Mouse (Mus musculus) heart, embryonic 10.5 days (tissue): ENCODE results near the gene Gm20388. TPM values are rescaled to one million over a fixed set of nuclear protein-coding genes. Genes with fewer than 3 reads are reported as not detected.

Experiments used
- DNase-seq: peaks from one replicate; pipeline ENCODE4 v3.0.0-alpha.2; 2017; ENCODE audit warnings: low spot score
- H3K27ac ChIP-seq: fragments of 300-500 bp; sonication (generic); 2 replicates; pipeline ENCODE4 v1.5.1; 2016; ENCODE audit warnings: mild to moderate bottlenecking
- H3K27me3 ChIP-seq: fragments of 300-500 bp; sonication (generic); 2 replicates; pipeline ENCODE4 v1.6.1; 2016; ENCODE audit warnings: mild to moderate bottlenecking; ENCODE audit not compliant: poor library complexity, insufficient read depth, severe bottlenecking
- H3K36me3 ChIP-seq: fragments of 300-500 bp; sonication (generic); 2 replicates; pipeline ENCODE4 v1.6.1; 2016; ENCODE audit warnings: mild to moderate bottlenecking, moderate library complexity
- H3K4me1 ChIP-seq: fragments of 300-500 bp; sonication (generic); 2 replicates; pipeline ENCODE4 v1.6.1; 2016; ENCODE audit warnings: mild to moderate bottlenecking
- H3K4me3 ChIP-seq: fragments of 300-500 bp; sonication (generic); 2 replicates; pipeline ENCODE4 v1.5.1; 2016; ENCODE audit warnings: mild to moderate bottlenecking, moderate library complexity
- H3K9me3 ChIP-seq: fragments of 300-500 bp; sonication (generic); 2 replicates; pipeline ENCODE4 v1.6.1; 2016; ENCODE audit warnings: mild to moderate bottlenecking, moderate library complexity
- WGBS: fragments of 180-500 bp; shearing (Covaris S2); methylation state at CpG from one replicate; pipeline ENCODE4 v1.1.7; 2016; 5-methylcytosine and 5-hydroxymethylcytosine counted together
- polyA plus RNA-seq: library from polyadenylated mRNA; unstranded; fragments of >200 nt; fragmentation: Nextera tagmentation; extraction: Ambion mirVana; gene quantifications from 2 replicates; pipeline ENCODE4 v1.2.1, GENCODE M21; 2016

Gene Gm20388
- polyA plus RNA-seq, 1 experiment from 2014 or later: 4.5 TPM

GRCm38 (mm10) chr8:124277951-124278910 is 4367.6 kb downstream of the Gm20388 start:
- Histone ChIP-seq H3K9me3 (no peaks in the 10 kb centered on the region), H3K4me3 (no peak overlapping the region), H3K27ac (peak overlapping the region; percentile 11; the same call in 1 of the 2 replicates), H3K4me1 (peaks cover 81% of the 10 kb centered on the region), H3K27me3 (no peaks in the 10 kb centered on the region), H3K36me3 (peaks cover 13% of the 10 kb centered on the region)
- WGBS: 77% methylated on average over 24 of the region's 24 CpGs
- DNase-seq: no peak

DNA sequence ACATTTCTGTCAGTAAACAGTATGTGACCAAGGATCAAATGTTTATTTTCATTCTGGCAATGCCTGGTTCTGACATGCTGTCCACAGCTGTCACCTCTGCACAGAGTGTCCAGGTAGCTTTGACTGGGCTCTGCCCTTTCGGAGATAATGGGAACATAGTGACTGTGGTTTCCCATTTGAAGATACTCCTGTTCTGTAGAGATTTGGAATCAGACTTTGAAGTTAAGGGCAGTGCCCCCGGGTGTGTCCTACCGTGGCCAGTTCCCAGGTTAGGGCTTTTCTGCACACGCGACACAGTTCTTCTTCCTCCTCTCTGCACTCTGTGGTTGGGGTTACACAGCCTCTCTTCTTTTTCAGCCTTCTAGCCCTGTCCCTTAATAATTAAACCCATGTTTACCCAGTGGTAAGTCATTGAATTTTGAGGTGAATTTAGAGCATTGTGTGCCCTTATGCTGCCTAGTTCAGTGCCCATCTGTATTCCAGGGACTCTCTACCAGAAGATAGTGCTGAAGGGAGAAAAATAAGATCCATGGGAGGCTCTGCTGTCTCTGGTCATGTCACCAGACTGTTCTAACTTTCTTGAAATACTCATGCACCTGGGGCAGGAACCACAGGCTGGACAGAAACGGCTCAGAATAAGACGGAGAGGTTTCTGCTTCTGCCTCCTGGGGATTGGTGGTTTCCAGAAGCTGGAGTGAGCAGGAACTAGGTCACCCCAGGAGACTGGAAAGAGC is 4368.5 kb downstream of the Gm20388 start:
- DNase-seq: no peak
- Histone ChIP-seq H3K4me3 (no peak overlapping the region), H3K36me3 (peaks cover 13% of the 10 kb centered on the region), H3K27ac (no peak overlapping the region), H3K27me3 (no peaks in the 10 kb centered on the region), H3K9me3 (no peaks in the 10 kb centered on the region), H3K4me1 (peaks cover 81% of the 10 kb centered on the region)
- WGBS: 88% methylated on average over 7 of the region's 7 CpGs

DNA sequence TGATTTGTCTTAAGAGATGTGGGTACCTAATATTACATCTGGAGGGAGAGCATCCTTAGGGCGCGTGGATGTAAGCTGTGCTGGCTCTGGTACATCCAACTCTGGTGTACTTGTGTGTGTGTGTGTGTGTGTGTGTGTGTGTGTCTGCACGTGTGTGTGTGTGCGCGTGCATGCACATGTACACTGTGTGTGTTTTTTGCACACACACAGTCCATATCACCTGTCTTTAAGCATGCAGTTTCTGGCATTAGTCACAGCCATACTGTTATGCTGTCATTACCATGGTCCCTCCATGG is 4369.0 kb downstream of the Gm20388 start:
- DNase-seq: no peak
- no peak overlapping the region for H3K27ac ChIP-seq
- peaks cover 84% of the 10 kb centered on the region for H3K4me1 ChIP-seq
- H3K36me3 ChIP-seq: peaks cover 13% of the 10 kb centered on the region
- H3K4me3 ChIP-seq: no peak overlapping the region
- 91% methylated on average over 5 of the region's 5 CpGs for WGBS
- no peaks in the 10 kb centered on the region for H3K9me3 ChIP-seq
- H3K27me3 ChIP-seq: no peaks in the 10 kb centered on the region

GRCm38 (mm10) chr8:124281700-124282541 is 4371.3 kb downstream of the Gm20388 start:
- no peak for DNase-seq
- no peaks in the 10 kb centered on the region for H3K27me3 ChIP-seq
- no peaks in the 10 kb centered on the region for H3K36me3 ChIP-seq
- H3K4me1 ChIP-seq: peaks cover 92% of the 10 kb centered on the region
- 56% methylated on average over 11 of the region's 11 CpGs for WGBS
- H3K27ac ChIP-seq: peak overlapping the region; percentile 62
- no peaks in the 10 kb centered on the region for H3K9me3 ChIP-seq
- no peak overlapping the region for H3K4me3 ChIP-seq

DNA sequence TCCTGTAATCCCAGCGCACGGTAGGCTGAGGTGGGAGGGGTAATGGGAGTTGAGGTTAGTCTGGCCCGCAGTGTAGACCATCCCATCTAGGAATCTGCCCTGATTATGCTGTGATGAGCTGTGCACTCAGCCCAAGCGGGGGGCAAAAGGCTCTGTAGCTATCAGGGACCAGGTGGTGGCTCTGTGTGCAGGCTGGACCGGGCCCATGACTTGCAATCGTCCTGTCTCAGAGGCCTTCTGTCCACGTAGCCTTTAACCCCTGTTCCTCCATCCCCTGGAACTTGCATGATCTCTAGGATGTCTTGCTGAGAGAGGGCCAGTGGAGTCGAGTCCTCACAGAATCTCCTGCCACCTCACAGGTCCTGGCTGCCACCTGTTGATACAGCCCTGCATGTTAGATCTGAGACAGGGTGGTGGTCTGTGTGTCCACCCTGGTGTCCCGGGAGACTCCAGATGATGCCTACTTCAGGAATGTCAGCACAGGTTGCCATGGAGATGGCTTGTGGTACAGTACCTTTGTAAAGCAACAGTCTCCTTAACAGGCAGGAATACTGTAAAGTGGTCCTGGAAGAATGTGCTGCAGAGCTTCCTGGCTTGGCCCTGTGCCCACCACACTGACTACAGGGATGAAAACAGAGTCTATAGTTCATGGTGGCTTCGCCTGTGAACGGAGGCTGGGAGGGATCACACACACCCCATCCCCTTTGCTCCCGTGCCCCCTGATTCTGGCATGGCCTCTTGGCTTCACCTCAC is 4372.4 kb downstream of the Gm20388 start:
- WGBS: 83% methylated on average over 12 of the region's 12 CpGs
- no peaks in the 10 kb centered on the region for H3K36me3 ChIP-seq
- DNase-seq: no peak
- H3K4me3 ChIP-seq: no peak overlapping the region
- no peaks in the 10 kb centered on the region for H3K9me3 ChIP-seq
- peaks cover 91% of the 10 kb centered on the region for H3K4me1 ChIP-seq
- peak overlapping the region; percentile 62 for H3K27ac ChIP-seq
- H3K27me3 ChIP-seq: no peaks in the 10 kb centered on the region

GRCm38 (mm10) chr8:124283644-124284332 is 4373.1 kb downstream of the Gm20388 start:
- H3K27me3 ChIP-seq: no peaks in the 10 kb centered on the region
- peaks cover 85% of the 10 kb centered on the region for H3K4me1 ChIP-seq
- no peak overlapping the region for H3K4me3 ChIP-seq
- H3K36me3 ChIP-seq: no peaks in the 10 kb centered on the region
- DNase-seq: no peak
- H3K9me3 ChIP-seq: no peaks in the 10 kb centered on the region
- peak overlapping the region; percentile 62 for H3K27ac ChIP-seq
- 61% methylated on average over 11 of the region's 11 CpGs for WGBS

DNA sequence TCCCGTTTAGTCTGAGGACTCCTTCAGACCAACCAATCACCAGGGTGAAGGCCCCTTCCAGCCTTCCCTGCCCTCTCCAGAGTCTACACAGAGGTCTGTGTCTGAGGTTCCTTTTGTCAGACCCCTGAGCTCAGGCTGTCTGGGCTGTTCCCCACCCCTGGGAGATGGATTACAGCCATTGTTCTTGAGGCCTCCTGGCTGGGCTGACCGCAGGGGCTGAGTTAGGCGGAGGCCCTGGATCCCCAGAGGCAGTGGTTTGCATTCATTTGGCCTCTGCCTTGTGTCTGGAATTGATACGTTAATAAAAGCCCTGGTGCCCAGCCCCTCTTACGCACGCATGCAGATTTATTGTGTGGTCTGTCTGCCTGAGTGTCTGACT is 4373.7 kb downstream of the Gm20388 start:
- 51% methylated on average over 6 of the region's 6 CpGs for WGBS
- Histone ChIP-seq H3K9me3 (no peaks in the 10 kb centered on the region), H3K36me3 (no peaks in the 10 kb centered on the region), H3K27me3 (no peaks in the 10 kb centered on the region), H3K27ac (peak overlapping the region; percentile 62), H3K4me1 (peaks cover 81% of the 10 kb centered on the region), H3K4me3 (no peak overlapping the region)
- no peak for DNase-seq

DNA sequence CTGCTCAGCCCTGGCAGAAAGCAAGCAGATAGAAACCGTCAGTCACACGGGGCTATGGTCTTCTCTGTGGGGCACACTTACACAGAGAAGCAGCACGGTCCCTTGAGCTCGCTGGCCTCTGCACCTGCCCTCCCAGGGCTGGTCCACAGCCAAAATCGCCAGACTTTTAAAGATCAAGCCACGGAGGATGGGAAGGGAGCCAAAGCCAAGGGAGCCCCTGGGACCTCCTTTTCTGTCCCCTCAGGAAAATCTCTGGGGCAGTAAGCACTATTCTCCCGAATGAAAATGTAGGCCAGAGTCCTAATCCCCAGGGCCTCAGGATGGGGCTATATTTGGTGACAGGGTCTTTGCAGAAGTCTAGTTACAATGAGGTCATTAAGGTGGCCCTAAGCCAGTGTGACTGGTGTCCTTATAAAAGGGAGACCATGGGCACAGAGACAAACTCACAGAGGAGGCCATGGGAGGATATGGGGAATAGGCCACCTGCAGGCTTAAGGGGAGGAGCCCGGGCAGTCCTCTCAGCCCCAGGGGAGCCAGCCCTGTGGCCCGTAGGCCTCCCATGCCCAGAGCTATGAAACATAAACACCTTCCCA is 4374.4 kb downstream of the Gm20388 start:
- Histone ChIP-seq H3K27me3 (no peaks in the 10 kb centered on the region), H3K36me3 (no peaks in the 10 kb centered on the region), H3K4me1 (peaks cover 77% of the 10 kb centered on the region), H3K4me3 (no peak overlapping the region), H3K9me3 (no peaks in the 10 kb centered on the region), H3K27ac (peak overlapping the region; percentile 62)
- WGBS: 69% methylated on average over 9 of the region's 9 CpGs
- no peak for DNase-seq

DNA sequence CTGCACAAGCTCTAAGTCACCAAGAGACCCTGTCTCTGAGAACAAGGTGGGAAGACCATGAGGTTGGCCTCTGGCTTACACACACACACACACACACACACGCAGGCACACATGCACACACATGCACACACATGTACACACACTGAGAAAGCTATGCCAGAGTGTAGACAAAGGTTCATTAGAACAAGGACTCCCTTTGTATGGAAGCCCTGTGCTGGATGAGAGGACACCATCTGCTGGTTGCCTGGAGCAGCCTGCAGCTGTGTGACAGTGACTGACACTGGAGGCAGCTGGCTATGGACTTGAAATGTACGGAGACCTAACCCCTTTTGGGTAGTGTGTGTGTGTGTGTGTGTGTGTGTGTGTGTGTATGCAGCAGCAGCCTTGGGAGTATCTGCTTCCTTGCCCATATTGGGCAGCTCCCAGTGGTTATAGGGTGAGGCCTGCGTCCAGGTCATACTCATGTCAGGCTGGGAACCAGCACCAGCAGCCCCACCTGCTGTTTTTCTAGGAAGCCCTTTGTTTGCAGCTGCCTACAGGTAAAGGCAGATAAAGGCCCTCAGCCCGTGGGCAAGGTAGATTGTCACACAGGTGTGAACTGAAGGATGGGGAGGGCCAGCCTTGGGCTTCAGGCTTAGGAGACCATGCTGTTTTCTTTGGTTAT is 4376.0 kb downstream of the Gm20388 start:
- DNase-seq: no peak
- H3K4me3 ChIP-seq: no peak overlapping the region
- 52% methylated on average over 4 of the region's 4 CpGs for WGBS
- no peaks in the 10 kb centered on the region for H3K27me3 ChIP-seq
- no peaks in the 10 kb centered on the region for H3K9me3 ChIP-seq
- H3K4me1 ChIP-seq: peaks cover 66% of the 10 kb centered on the region
- H3K36me3 ChIP-seq: no peaks in the 10 kb centered on the region
- peak overlapping the region; percentile 48 for H3K27ac ChIP-seq

DNA sequence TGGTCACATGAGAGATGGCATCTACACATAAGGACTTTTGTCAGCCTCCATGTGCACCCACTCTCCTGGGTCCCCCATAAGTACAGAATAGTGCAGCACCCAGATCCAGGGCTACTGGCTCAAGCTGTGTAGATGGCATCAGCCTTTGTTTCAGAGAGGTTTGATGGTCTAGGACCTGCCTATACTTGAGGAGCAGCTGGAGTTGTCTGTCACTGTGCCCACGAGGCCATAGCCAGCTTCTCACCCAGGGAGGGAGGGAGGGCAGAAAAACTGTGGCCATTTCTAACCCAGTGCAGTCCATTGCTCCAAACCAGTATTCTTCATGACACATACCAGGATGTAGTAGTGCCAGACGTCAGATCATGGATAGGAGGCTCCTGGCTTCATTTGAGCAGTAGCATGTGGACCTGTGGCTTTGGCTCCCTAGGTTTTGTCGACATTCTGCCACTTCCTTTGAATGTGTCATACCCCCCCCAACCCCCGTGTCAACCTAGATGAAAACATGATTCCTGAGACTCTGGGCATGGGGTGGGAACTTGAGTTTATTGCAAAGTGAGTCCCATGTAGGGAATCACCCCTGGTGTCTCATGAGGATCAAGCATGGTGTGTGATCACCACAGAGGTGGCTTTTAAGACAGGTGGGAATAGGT is 4377.7 kb downstream of the Gm20388 start:
- no peak overlapping the region for H3K27ac ChIP-seq
- H3K4me3 ChIP-seq: no peak overlapping the region
- H3K9me3 ChIP-seq: no peaks in the 10 kb centered on the region
- H3K4me1 ChIP-seq: peaks cover 63% of the 10 kb centered on the region
- 0 out of 2 replicates have a peak, but pooled peaks cover 2% of the 10 kb centered on the region for H3K36me3 ChIP-seq
- 79% methylated on average over 4 of the region's 4 CpGs for WGBS
- no peaks in the 10 kb centered on the region for H3K27me3 ChIP-seq
- no peak for DNase-seq
